Mouse (Mus musculus): ENCODE results near the gene Zfp14. TPM values are rescaled to one million over a fixed set of nuclear protein-coding genes. Genes with fewer than 3 reads are reported as not detected.

Gene Zfp14
- polyA plus RNA-seq, 1 experiment, result 0.52 TPM

DNA sequence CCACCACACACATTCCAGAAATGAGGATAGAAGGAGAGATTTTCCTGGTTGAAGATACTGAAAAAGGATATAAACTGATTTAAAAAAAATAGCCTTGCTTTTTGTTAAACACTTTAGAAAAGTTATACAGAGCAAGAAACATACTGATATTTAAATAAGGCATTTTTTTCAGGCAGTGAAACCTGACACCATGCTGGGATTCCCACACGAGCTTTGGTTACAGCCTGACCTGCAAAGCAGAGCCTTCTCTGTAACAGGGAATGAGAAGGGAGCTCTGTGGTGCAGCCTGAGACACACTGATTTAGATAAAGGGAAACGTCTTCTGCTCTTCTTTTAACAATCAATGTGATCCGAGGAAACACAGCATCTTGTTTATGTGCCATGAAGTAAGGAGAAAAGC lies 2.4 kb upstream of the Zfp14 start:
- Histone ChIP-seq H3K27ac (ENCODE audit: control insufficient read depth, insufficient read depth, low read depth, low read length, poor library complexity) (no peak overlapping the region), H3K4me1 (ENCODE audit: control insufficient read depth, insufficient read depth, low read length) (no peaks in the 10 kb centered on the region; the same call in 1 of the 2 replicates), H3K4me3 (replicated peaks; ENCODE audit: control insufficient read depth, low read depth, low read length) (no peak overlapping the region)
- WGBS, result 31% methylated on average over 3 of the region's 3 CpGs
- no peak for TF ChIP-seq CTCF (IDR thresholded peaks at IDR 0.05; ENCODE audit: control insufficient read depth, insufficient read depth, low read length)
- TF ChIP-seq POLR2A (IDR thresholded peaks at IDR 0.05; ENCODE audit: borderline replicate concordance, control insufficient read depth, low read depth, low read length), result no peak

DNA sequence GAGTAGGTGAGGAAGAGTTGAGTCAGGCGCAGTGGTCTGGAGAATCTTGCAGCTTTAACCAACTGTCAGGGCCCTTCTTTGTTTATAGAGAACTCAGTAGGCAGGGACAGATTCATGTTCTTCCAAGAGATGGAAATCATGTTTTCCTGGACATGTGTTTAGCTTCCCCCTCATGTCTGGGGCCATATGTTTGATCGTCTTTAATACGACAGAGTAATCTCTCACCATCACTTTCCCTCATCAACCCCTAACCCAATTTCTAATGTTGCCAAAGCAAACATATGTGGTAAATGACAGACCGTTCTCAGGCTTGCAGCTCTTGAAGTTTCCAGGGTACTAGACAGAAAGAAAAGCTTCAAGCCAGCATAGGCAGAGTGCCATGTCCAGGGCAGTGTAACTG lies 3.1 kb downstream of the Zfp14 start:
- Histone ChIP-seq H3K4me3 (replicated peaks; ENCODE audit: control insufficient read depth, low read depth, low read length) (no peak overlapping the region), H3K27ac (ENCODE audit: control insufficient read depth, insufficient read depth, low read depth, low read length, poor library complexity) (no peak overlapping the region), H3K4me1 (ENCODE audit: control insufficient read depth, insufficient read depth, low read length) (no peaks in the 10 kb centered on the region; the same call in 1 of the 2 replicates)
- no peak for TF ChIP-seq CTCF (IDR thresholded peaks at IDR 0.05; ENCODE audit: control insufficient read depth, insufficient read depth, low read length)
- WGBS, result 86% methylated on average over 4 of the region's 4 CpGs

DNA sequence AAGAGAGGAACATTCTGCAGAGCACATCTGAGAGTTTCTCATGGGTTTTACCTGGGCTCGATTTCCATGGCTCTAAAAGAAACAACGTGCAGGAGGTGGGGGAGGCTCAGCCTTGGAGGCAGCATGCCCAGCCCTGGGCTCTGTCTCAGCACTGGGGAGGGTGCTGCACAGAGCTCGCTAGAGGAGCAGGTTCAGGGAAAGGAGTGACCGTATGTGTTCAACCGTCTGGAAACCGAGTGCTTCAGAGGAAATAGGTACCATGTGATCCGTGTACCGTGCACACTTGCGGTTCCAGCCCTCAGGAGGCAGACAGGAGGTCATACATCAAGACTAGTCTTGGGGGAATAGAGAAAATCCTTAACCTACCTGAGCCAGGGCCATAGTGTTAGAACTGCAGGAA lies 6.8 kb downstream of the Zfp14 start:
- Histone ChIP-seq H3K4me1 (ENCODE audit: control insufficient read depth, insufficient read depth, low read length) (no peaks in the 10 kb centered on the region), H3K27ac (ENCODE audit: control insufficient read depth, insufficient read depth, low read depth, low read length, poor library complexity) (no peak overlapping the region), H3K4me3 (replicated peaks; ENCODE audit: control insufficient read depth, low read depth, low read length) (no peak overlapping the region)
- no peak for TF ChIP-seq POLR2A (IDR thresholded peaks at IDR 0.05; ENCODE audit: borderline replicate concordance, control insufficient read depth, low read depth, low read length)
- TF ChIP-seq CTCF (IDR thresholded peaks at IDR 0.05; ENCODE audit: control insufficient read depth, insufficient read depth, low read length), result no peak
- 42% methylated on average over 9 of the region's 9 CpGs for WGBS

DNA sequence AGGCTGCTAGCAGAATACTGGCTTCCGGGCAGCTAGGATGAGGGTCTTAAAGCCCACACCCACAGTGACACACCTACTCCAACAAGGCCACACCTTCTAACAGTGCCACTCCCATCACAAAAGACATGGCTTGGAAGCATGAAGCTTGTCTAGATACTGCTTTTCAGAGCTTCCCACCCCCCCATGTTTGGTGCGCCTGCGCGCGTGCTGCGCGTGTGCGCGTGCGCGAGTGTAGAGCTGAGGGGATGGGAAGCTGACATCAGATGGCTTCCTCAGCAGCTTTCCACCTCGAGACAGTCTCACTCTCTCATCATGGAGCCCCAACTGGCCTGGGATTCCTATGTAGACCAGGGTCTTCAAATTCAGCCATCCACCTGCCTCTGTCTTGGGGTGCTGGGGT lies 16.8 kb downstream of the Zfp14 start:
- WGBS, result 87% methylated on average over 12 of the region's 12 CpGs
- Histone ChIP-seq H3K27ac (ENCODE audit: control insufficient read depth, insufficient read depth, low read depth, low read length, poor library complexity) (no peak overlapping the region), H3K4me3 (replicated peaks; ENCODE audit: control insufficient read depth, low read depth, low read length) (no peak overlapping the region), H3K4me1 (ENCODE audit: control insufficient read depth, insufficient read depth, low read length) (no peaks in the 10 kb centered on the region)
- TF ChIP-seq CTCF (IDR thresholded peaks at IDR 0.05; ENCODE audit: control insufficient read depth, insufficient read depth, low read length) (no peak), POLR2A (IDR thresholded peaks at IDR 0.05; ENCODE audit: borderline replicate concordance, control insufficient read depth, low read depth, low read length) (no peak)

DNA sequence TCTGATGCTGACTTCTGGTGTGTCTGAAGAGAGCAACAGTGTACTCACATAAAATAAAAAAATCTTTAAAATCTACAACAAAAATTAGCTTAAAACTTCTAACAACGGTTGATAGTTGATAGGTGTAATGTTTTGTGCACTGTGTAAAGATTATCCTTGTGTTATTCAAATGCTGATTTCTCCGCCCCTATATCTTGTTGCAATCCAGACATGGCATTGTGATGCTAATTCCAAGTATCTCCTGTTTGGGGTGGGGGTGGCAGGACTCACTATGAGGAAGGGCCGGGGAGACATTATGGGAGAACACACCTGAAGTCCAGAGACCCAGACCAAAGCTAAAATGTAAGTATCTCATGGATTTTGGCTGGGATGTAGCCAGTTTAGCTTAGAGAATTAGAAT lies 19.8 kb downstream of the Zfp14 start:
- Histone ChIP-seq H3K4me1 (ENCODE audit: control insufficient read depth, insufficient read depth, low read length) (no peaks in the 10 kb centered on the region), H3K4me3 (replicated peaks; ENCODE audit: control insufficient read depth, low read depth, low read length) (no peak overlapping the region), H3K27ac (ENCODE audit: control insufficient read depth, insufficient read depth, low read depth, low read length, poor library complexity) (no peak overlapping the region)
- TF ChIP-seq CTCF (IDR thresholded peaks at IDR 0.05; ENCODE audit: control insufficient read depth, insufficient read depth, low read length) (no peak), POLR2A (IDR thresholded peaks at IDR 0.05; ENCODE audit: borderline replicate concordance, control insufficient read depth, low read depth, low read length) (no peak)
- WGBS, result 81% methylated on average over 3 of the region's 3 CpGs

DNA sequence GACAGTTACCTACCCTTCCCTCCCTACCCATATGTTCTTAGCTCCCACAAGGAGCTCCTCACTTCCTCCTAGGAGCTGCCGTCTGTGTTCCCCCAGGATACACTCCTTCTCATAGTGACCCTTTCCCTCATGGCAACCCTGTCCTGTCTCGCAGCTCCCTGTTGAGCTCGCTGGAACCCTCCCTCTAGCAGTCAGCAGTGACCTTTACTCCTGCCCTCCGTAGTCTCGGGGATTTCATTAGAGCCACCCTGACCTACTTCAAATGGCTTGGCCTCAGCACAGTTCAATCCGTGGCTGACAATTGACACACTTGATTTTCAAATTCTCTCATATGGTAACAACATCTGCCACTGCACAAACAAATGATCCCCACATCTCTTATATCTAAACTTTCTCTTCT lies 20.5 kb downstream of the Zfp14 start:
- WGBS, result 50% methylated on average over 6 of the region's 6 CpGs
- no peak for TF ChIP-seq CTCF (IDR thresholded peaks at IDR 0.05; ENCODE audit: control insufficient read depth, insufficient read depth, low read length)
- no peak for TF ChIP-seq POLR2A (IDR thresholded peaks at IDR 0.05; ENCODE audit: borderline replicate concordance, control insufficient read depth, low read depth, low read length)
- Histone ChIP-seq H3K4me3 (replicated peaks; ENCODE audit: control insufficient read depth, low read depth, low read length) (no peak overlapping the region), H3K4me1 (ENCODE audit: control insufficient read depth, insufficient read depth, low read length) (no peaks in the 10 kb centered on the region), H3K27ac (ENCODE audit: control insufficient read depth, insufficient read depth, low read depth, low read length, poor library complexity) (no peak overlapping the region)

DNA sequence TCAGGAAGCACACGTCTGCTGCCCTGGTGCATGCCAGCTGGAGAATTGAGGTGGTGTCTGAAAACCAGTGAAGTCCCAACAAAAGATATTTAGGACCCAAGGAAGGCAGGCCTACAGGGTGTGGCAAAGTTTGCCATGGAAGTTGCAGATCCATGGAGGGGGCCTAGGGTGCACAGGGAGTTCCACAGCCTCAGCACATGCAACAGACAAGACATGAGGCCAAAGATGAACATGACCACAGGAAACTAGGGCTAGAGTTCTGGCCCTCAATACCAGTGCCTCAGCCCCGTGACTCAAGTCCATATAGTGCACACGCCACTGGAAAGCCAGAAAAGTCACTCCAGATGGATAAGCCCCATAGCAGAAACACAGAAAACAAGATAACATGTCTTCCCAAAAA lies 22.6 kb downstream of the Zfp14 start:
- whole genome bisulfite sequencing, result 77% methylated on average over 3 of the region's 3 CpGs
- Histone ChIP-seq H3K27ac (ENCODE audit: control insufficient read depth, insufficient read depth, low read depth, low read length, poor library complexity) (no peak overlapping the region), H3K4me1 (ENCODE audit: control insufficient read depth, insufficient read depth, low read length) (no peaks in the 10 kb centered on the region), H3K4me3 (replicated peaks; ENCODE audit: control insufficient read depth, low read depth, low read length) (no peak overlapping the region)
- TF ChIP-seq CTCF (IDR thresholded peaks at IDR 0.05; ENCODE audit: control insufficient read depth, insufficient read depth, low read length) (no peak), POLR2A (IDR thresholded peaks at IDR 0.05; ENCODE audit: borderline replicate concordance, control insufficient read depth, low read depth, low read length) (no peak)

DNA sequence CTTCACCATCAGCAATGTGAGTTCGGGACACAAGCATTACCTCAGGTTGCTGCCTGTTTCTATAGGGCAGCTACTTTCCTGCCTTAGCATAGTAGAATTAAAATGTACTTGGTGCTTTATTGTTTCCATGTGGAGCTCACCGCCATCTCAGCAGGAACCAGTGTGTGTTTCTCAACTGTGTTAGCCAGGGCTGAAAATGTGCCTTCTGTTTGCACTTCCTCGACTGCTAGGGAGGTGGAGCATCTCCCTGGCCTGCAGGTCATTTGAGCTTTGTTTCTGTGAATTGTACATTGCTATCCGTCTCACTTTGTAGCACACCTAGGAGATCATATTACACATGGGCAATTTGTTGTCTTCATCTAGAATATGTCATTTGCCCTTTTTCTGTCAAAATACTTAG lies 23.8 kb downstream of the Zfp14 start:
- TF ChIP-seq POLR2A (IDR thresholded peaks at IDR 0.05; ENCODE audit: borderline replicate concordance, control insufficient read depth, low read depth, low read length), result no peak
- no peak for TF ChIP-seq CTCF (IDR thresholded peaks at IDR 0.05; ENCODE audit: control insufficient read depth, insufficient read depth, low read length)
- 68% methylated on average over 4 of the region's 4 CpGs for WGBS
- no peak overlapping the region for H3K27ac ChIP-seq (ENCODE audit: control insufficient read depth, insufficient read depth, low read depth, low read length, poor library complexity)
- H3K4me1 ChIP-seq (ENCODE audit: control insufficient read depth, insufficient read depth, low read length), result no peaks in the 10 kb centered on the region
- H3K4me3 ChIP-seq (replicated peaks; ENCODE audit: control insufficient read depth, low read depth, low read length), result no peak overlapping the region

DNA sequence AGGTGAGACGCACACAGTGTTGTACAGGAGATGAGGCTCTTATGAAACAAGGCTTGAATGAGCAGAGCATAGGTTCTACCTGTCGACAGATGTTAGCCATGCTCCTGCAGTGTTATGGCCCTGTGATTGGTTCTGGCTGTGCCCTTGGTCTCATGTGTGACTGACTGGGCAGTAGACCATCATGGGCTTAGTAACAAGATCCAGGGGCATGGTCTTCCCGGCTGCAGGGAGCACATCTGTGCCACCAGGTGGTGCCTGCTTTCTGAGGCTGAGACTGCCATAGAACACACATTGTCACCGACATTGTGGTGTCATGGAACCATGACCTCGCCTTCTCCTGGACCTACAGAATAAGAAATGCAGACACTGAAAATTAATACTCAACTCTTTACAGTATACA lies 25.8 kb downstream of the Zfp14 start:
- 82% methylated on average over 5 of the region's 5 CpGs for WGBS
- TF ChIP-seq CTCF (IDR thresholded peaks at IDR 0.05; ENCODE audit: control insufficient read depth, insufficient read depth, low read length) (peak; percentile 12; the same call in 1 of the 2 replicates), POLR2A (IDR thresholded peaks at IDR 0.05; ENCODE audit: borderline replicate concordance, control insufficient read depth, low read depth, low read length) (no peak)
- no peak overlapping the region for H3K27ac ChIP-seq (ENCODE audit: control insufficient read depth, insufficient read depth, low read depth, low read length, poor library complexity)
- H3K4me1 ChIP-seq (ENCODE audit: control insufficient read depth, insufficient read depth, low read length), result no peaks in the 10 kb centered on the region
- H3K4me3 ChIP-seq (replicated peaks; ENCODE audit: control insufficient read depth, low read depth, low read length), result no peak overlapping the region
